In genomic region chr2:66184431-66185164, GRCm38 (mm10) we compare ENCODE assay signal across 10 mouse cellular contexts. TPM values are rescaled to one million over a fixed set of nuclear protein-coding genes. Genes with fewer than 3 reads are reported as not detected.
DNase-seq lines count a peak whose midpoint lies in the region; ATAC-seq lines count a peak whose summit lies in the region.
"Had no signal": no experiment of that assay in that cellular context is flagged by ENCODE, and none has a peak within 500 bp of the region (broad histone marks: within the 10 kb centered on the region; RNA-seq: fewer than 3 reads in every experiment).

No protein-coding gene starts in this region.

- H3K9ac ChIP-seq in lung, embryonic 16.5 days (ENCODE audit: low read length): no peak overlapping the region
- no peak overlapping the region for H3K9ac ChIP-seq in hindbrain, embryonic 15.5 days
- H3K9ac ChIP-seq in neural tube, embryonic 14.5 days (replicated peaks; ENCODE audit: low read depth, low read length): no peak overlapping the region
- H3K9ac ChIP-seq: embryonic facial prominence, embryonic 15.5 days; limb, embryonic 13.5 days had no signal

- no peaks in the 10 kb centered on the region for H3K4me1 ChIP-seq in lung, embryonic 16.5 days (replicated peaks; ENCODE audit: control insufficient read depth, insufficient read depth, low read length)
- H3K4me1 ChIP-seq in hindbrain, embryonic 15.5 days (replicated peaks): peaks cover 6% of the 10 kb centered on the region; the same call in 1 of the 2 replicates
- peaks cover 4% of the 10 kb centered on the region; the same call in 1 of the 2 replicates for H3K4me1 ChIP-seq in neural tube, embryonic 14.5 days (ENCODE audit: control insufficient read depth, insufficient read depth, low read length)

- WGBS in lung, embryonic 16.5 days: 75% methylated on average over 7 of the region's 7 CpGs
- WGBS in hindbrain, embryonic 15.5 days: 81% methylated on average over 7 of the region's 7 CpGs
- 83% methylated on average over 7 of the region's 7 CpGs for WGBS in neural tube, embryonic 14.5 days

- no peak overlapping the region for H3K4me3 ChIP-seq in lung, embryonic 16.5 days (ENCODE audit: low read length)
- H3K4me3 ChIP-seq in hindbrain, embryonic 15.5 days: no peak overlapping the region
- H3K4me3 ChIP-seq in neural tube, embryonic 14.5 days (ENCODE audit: low read depth, low read length): no peak overlapping the region
- H3K4me3 ChIP-seq: embryonic facial prominence, embryonic 15.5 days; limb, embryonic 13.5 days had no signal

- DNase-seq in frontal cortex, postnatal 25 days (ENCODE audit: low spot score in 2 of 2): no peak
- no peak for DNase-seq in lung, adult 18-20 months
- no peak for DNase-seq in ovary, postnatal 14 days (ENCODE audit: low spot score)
- no peak for DNase-seq in heart, adult 9 months (ENCODE audit: low spot score in 2 of 2)

- no peak overlapping the region for H3K27ac ChIP-seq in lung, embryonic 16.5 days (ENCODE audit: low read length)
- no peak overlapping the region for H3K27ac ChIP-seq in hindbrain, embryonic 15.5 days (replicated peaks)
- no peak overlapping the region for H3K27ac ChIP-seq in neural tube, embryonic 14.5 days (ENCODE audit: low read depth, low read length)
- H3K27ac ChIP-seq: embryonic facial prominence, embryonic 15.5 days; limb, embryonic 13.5 days had no signal

- no peaks in the 10 kb centered on the region for H3K27me3 ChIP-seq in lung, embryonic 16.5 days (ENCODE audit: control insufficient read depth, insufficient read depth, low read depth, low read length)
- no peaks in the 10 kb centered on the region for H3K27me3 ChIP-seq in hindbrain, embryonic 15.5 days
- H3K27me3 ChIP-seq in neural tube, embryonic 14.5 days (ENCODE audit: control insufficient read depth, insufficient read depth, low read length): no peaks in the 10 kb centered on the region
- H3K27me3 ChIP-seq: embryonic facial prominence, embryonic 15.5 days had no signal

- no peaks in the 10 kb centered on the region for H3K9me3 ChIP-seq in lung, embryonic 16.5 days (ENCODE audit: control insufficient read depth, low read length)
- no peaks in the 10 kb centered on the region for H3K9me3 ChIP-seq in hindbrain, embryonic 15.5 days
- H3K9me3 ChIP-seq in neural tube, embryonic 14.5 days (ENCODE audit: control insufficient read depth, low read length): no peaks in the 10 kb centered on the region
- H3K9me3 ChIP-seq: embryonic facial prominence, embryonic 15.5 days; limb, embryonic 13.5 days had no signal

- peak; percentile 86 for ATAC-seq in frontal cortex, adult (ENCODE audit: low TSS enrichment)
- ATAC-seq in lung, embryonic 16.5 days (ENCODE audit: low read depth): peak; percentile 65
- peak; percentile 80 for ATAC-seq in hindbrain, embryonic 15.5 days (ENCODE audit: low FRiP score, low read depth)
- peak; percentile 85 for ATAC-seq in neural tube, embryonic 14.5 days (ENCODE audit: low read depth)

- H3K4me2 ChIP-seq in lung, embryonic 16.5 days (ENCODE audit: low read depth, low read length): no peak overlapping the region
- H3K4me2 ChIP-seq in hindbrain, embryonic 15.5 days: no peak overlapping the region
- no peak overlapping the region for H3K4me2 ChIP-seq in neural tube, embryonic 14.5 days (ENCODE audit: low read depth, low read length)
- H3K4me2 ChIP-seq: embryonic facial prominence, embryonic 15.5 days; limb, embryonic 13.5 days had no signal

- H3K36me3 ChIP-seq in lung, embryonic 16.5 days (ENCODE audit: control insufficient read depth, insufficient read depth, low read length): no peaks in the 10 kb centered on the region
- peaks cover 6% of the 10 kb centered on the region; the same call in 1 of the 2 replicates for H3K36me3 ChIP-seq in hindbrain, embryonic 15.5 days
- no peaks in the 10 kb centered on the region for H3K36me3 ChIP-seq in neural tube, embryonic 14.5 days (ENCODE audit: control insufficient read depth, insufficient read depth, low read length)

RNA-seq across cellular contexts. Expression of gene Galnt3, which starts 59.8 kb away (rescaled TPM):
- 14.3 and 15.7 TPM in 2 replicates for polyA plus RNA-seq in lung, embryonic 16.5 days (2015; fragmentation: Nextera tagmentation; extraction: Ambion mirVana)
- polyA plus RNA-seq in hindbrain, embryonic 15.5 days (2015; fragmentation: Nextera tagmentation; extraction: Ambion mirVana): 0.65 and 0.77 TPM in 2 replicates
- polyA plus RNA-seq in neural tube, embryonic 14.5 days (2014; fragmentation: Nextera tagmentation; extraction: Ambion mirVana): 1.2 and 1.3 TPM in 2 replicates
